Mouse (Mus musculus) left cerebral cortex, adult 18-20 months (tissue): ENCODE results near the gene Rhpn2. TPM values are rescaled to one million over a fixed set of nuclear protein-coding genes. Genes with fewer than 3 reads are reported as not detected.
"Not testable (repeated sequence)": the region's sequence is repeated elsewhere in the genome, so short reads cannot be mapped to it uniquely, and the experiment has no call there.

Experiments
- DNase-seq, 2 experiments: peaks; one replicate each; pipeline ENCODE4 v3.0.0; 2021 to 2022; ENCODE audit warnings: low spot score in 2 of 2, mixed read lengths in 1 of 2
- long read RNA-seq, 2 experiments: library from polyadenylated mRNA; stranded (forward); transcript quantifications; one replicate each; pipeline ENCODE4 v2.0.0; 2021
- total RNA-seq, 2 experiments: library from RNA; stranded (reverse); gene quantifications; 2 replicates each; pipeline ENCODE4 v1.2.3; 2021

Rhpn2 gene
- 1 to 10 TPM; 5.3 to 6.2 TPM for total RNA-seq
- long read RNA-seq, experiment 1, transcript Rhpn2-201 (15 exons, 3,508 nt) = major isoform, 6 of 8 reads
- long read RNA-seq, experiment 1, partial matches to known transcripts = 1 of 8 reads
- long read RNA-seq, experiment 1, other reads (novel, unspliced or antisense) = 0 of 8 reads
- long read RNA-seq, experiment 2, transcript Rhpn2-201 (15 exons, 3,508 nt) = major isoform, 7 of 10 reads
- long read RNA-seq, experiment 2, partial matches to known transcripts = 1 of 10 reads
- long read RNA-seq, experiment 2, other reads (novel, unspliced or antisense) = 2 of 10 reads

DNA sequence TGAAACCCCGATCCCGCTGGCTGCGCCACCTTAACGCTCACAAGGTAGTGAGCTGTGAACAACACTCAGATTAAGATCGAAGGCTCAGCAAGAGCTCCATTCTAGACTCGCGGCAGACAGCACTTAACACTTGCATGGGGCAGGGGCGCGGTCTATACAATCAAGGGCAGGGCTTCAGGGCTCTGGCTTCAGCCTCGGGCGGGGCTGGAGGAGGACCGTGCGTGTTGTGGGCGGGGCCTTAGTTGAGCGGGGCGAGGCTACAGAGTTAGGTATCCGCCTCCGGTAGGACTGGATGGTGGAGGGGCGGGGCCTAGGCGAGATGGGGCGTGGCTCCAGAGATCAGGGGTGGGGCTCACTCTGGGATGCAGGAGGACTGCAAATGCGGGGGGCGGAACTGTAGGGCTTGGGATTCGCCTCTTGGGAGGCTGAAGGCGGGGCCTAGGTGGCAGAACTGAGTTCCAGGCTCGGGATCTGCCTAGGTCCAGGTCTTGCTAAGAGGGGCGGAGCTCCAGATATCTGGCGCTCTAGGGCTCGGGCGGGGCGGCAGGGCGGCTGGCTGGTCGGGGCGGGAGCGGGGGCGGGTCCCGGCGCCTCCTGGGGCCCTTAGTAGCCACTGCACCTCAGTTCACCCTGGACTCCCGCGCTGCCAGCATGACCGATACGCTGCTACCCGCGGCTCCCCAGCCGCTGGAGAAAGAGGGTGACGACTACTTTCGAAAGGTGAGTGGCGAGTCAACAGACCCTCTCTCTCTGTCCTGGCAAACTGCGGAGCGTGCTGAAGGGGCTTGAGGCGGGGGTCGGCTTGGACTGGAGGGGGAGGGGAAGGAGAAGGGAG, at the start of gene Rhpn2:
Rhpn2 (plus strand) TSS at position 479 of the 835 bp plus-strand sequence.
- peak; percentile 100 for DNase-seq

DNA sequence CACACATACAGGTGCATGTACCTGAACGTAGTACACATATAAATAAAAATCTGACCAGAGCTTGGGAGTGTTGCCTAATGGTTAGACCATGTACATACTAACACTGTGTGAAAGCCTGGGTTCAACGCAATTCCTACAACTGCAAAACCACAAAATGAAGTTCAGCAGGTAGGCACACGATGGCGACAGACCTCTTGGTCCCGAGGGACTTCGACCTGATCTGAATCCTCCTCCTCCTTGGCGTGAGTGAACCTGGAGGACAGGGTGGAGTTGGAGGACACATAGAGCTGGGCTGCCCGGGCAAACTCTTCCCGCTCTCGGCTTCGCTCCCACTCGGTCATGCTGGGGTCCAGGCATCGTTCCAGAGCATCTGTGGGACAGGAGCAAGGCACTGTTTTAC, 40.5 kb upstream of the Rhpn2 start:
- DNase-seq = no peak

DNA sequence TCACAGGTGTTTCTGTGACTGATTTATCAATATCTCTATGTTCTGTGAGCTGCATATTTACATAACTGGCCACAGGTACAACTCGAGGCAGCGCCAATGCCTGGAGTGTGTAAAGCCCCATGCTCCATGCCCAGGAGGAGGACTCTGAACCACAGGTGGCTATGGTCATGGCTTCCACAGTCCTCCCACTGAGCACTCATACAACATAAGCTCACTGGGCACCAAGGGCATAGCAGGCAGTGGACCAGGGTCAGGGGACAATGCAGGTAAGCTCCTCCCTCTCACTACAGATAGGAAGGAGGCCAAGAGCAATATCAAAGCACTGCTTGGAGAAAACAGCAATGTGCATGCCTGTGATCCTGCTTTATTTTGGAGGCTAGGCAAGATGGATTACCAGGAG, 38.3 kb upstream of the Rhpn2 start:
- no peak for DNase-seq

DNA sequence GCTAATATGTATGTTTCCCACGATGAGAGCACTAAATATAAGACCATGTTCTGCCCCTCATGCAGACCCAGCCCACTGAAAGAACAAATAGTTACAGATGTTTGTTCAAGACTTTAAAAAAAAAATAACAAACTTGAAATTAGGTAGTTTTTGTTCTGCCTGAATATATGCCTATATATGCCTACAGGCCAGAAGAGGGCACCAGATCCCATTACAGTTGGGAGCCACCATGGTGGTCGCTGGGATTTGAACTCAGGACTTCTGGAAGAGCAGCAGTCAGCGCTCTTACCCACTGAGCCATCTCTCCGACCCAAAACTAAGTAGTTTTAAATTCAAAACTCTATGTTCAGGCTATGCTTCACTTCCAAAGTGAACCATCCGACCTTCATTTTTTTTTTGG, 36.1 kb upstream of the Rhpn2 start:
- DNase-seq = no peak

DNA sequence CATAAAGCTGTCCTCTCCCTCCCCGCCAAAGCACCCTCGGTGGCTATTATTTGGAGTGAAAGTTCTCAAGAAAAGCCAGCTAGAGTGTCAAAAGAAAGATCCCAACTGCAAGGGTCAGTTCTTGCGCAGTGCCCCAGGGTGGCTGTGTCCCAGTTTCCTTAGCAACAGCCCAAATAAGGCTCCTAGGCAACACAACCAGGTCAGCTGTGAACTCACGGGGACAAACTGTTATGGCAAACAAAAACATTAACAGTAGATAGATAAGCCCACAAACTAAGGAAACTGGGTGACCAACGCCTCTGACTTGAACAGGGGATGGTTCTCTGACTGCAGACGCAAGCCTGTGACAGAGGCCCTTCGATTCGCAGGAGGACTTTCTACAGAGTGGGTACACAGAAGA, 34.3 kb upstream of the Rhpn2 start:
- no peak for DNase-seq

DNA sequence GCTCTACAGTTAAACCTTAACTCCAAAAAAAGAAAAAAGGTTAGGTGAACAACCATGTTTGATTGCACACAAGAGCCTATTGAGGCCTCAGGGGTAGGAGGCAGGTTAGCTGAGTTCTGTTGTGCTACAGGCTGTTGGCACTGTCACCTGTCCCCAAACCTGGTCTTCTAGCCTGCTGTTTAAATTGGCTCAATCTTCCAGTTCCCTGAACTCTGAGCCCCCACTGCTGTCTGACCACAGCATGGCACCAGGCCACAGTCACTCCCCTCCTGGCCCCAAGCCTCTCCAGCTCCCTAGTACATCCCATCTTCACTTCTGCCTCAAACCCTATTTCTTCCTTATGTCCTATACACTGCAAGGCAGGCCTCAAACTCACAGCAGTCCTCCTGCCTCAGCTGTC, 33.2 kb upstream of the Rhpn2 start:
- no peak for DNase-seq

DNA sequence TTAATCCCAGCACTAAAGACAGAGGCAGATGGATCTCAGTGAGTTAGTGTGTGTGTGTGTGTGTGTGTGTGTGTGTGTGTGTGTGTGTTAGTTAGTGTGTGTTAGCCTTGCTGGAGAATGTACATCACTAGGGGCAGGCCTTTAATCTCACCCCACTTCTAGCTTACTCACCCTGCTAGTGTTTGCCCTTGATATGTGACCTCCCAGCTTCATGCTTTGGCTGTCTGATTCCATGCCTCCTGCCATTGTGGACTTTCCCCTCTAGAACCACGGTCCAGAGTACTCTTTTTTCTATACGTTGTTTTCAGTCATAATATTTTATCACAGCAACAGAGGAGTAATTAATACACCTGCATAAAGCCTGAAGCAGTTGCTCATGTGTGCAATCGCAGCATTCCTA, 22.8 kb upstream of the Rhpn2 start:
- DNase-seq = no peak

DNA sequence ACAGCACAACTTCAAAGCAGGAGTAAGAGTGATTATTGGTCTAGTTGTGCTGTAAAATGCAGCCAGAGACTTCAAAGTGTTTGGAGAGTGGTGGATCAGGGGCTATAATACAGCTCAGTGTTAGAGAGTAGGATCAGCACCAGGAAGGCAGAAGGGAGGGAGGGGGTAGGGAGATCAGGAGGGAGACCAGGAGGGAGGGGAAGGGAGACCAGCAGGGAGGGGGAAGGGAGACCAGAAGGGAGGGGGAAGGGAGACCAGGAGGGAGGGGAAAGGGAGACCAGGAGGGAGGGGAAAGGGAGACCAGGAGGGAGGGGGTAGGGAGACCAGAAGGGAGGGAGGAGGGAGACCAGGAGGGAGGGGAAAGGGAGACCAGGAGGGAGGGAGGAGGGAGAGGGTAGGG, 19.8 kb upstream of the Rhpn2 start:
- no peak for DNase-seq

DNA sequence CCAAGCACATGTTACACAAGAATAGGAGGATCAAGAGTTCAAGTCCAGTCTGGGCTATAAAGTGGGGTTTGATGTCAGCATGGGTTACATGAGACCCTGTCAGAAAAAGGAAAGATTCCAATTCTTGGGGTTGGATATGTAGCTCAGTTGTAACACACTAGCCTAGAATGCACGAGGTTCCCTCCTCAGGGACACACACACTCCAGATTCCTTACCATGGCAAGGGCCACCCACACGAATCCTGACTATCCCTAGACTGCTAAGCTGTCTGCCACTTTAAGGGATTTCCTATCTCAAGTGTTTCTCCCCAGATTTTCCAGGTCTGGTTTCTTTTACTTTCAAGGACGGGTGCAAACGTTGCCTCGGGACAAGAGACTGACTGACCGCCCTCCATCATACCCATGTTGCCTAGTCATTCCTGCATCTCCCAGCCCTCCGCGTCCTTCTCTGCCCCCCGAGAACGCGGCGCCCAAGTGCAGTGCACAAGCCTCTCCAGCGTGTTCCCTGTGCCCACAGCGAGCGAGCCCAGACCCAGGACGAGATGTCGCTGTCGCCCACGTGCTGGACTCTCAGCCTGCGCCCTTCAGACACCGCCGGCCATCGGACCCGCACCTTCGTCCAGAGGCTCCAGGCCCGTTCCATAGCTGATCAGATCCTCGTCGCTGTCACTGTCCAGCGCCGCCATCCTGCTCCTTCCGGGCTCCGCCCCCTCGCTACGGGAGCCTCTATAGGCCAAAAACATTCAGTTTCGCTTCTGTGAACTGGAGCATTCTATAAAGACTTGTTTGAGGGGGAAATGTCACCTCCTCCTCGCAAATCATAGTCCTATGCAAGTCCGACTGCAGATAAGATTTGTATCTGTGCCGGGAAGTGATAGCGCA, 16.0 kb upstream of the Rhpn2 start, which contains the start of gene Gpatch1:
Gpatch1 (minus strand) TSS at position 712 of the 881 bp plus-strand sequence.
- peak; percentile 96 to 100 for DNase-seq

DNA sequence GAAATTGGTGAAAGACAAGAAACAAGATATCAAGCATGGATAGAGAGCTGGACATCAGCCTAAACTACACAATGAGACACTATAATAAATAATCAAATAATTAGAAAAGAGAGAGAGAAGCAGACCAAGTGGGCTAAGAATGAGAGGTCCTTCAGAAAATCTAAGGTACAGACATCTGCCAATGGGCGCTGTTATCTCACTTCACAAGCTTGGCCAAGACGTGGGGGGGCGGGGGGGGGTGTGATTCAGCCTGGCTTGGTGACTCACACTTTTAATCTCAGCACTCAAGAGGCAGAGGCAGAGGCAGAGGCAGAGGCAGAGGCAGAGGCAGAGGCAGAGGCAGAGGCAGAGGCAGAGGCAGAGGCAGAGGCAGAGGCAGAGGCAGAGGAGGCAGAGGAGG, 14.7 kb upstream of the Rhpn2 start:
- not testable (repeated sequence) for DNase-seq

DNA sequence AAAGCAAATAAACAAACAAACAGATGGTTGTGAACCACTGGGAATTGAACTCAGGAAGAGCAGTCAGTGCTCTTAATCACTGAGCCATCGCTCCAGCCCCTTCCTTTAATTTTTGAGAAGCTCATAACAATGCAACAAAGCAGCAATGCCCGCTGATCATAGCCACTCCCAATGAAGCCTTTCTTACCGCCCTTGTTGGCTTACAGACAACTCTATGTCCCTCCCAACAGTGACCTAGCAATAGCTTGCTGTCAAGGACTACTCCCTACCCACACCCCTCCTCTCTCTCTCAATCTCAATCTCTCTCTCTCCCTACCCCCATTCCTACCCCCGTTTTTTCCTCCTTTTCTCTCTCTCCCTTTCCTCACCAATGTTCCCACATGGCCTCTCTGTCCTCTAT, 14.2 kb upstream of the Rhpn2 start:
- no peak for DNase-seq

DNA sequence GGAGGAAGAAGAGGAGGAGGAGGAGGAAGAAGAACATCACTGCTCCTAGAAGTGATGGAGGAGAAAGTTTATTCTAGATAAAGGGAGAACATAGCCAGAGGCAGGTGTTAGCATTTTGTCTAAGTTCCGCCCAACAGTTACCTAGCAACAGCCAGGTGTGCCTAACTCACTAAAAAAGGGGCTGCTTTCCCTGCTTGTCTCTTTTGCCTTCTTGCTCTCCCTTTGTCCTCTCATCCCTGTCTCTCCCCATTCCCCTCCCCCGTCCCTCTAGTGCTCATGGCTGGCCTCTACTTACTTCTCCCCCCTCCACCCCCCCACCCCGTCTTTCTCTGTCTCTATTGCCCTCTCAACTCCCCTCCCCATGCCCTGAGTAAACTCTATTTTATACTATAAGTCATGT, 11.8 kb upstream of the Rhpn2 start:
- DNase-seq = no peak

DNA sequence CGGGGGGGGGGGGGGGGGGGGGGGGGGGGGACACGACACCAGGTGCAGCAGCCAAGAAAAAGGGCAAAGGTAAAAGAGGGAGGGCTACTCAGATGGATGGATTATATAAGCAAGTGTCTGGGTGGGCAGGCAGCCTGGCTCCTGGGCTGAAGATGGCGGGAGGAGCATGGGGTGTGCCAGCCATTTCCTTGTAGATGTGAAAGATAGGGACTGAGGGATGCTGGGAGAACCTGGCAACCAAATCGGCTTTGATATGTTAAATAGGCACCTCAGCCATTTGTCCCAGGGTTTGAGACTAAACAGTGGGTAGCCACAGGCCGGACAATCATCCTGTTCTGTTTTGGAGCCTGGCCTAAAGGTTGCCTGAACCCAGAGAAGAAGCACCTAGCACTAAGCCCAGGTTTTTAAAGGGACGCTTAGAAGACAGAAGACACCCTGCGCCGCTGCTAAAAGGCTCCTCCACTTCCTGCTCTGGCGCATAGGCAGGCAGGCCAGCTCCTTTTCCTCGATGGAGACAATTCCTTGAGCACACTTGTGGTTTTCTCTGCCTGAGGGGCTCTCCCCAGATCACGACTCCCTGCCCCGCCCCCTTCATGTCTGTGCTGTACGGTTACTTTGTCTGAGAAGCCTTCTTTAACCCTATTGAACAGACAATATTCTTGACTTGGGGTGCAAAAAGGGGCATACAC, 11.1 kb upstream of the Rhpn2 start:
- DNase-seq = no peak

DNA sequence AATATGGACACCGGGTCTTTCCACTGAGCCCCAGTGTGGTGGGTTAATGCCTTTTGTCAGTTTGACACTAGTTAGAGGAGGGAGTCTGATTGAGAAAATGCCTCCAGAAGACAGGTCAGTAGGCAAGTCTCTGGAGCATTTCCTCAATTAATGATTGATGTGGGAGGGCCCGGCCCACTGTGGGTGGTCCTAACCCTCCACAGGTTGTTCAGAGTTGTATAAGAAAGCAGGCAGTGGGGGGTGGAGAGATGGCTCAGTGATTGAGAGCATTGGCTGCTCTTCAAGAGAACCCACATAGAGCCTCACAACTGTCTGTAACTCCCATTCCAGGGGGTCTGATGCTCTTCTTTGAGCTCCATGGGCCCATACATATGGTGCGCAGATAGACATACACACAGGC, 2.4 kb upstream of the Rhpn2 start:
- DNase-seq = no peak

DNA sequence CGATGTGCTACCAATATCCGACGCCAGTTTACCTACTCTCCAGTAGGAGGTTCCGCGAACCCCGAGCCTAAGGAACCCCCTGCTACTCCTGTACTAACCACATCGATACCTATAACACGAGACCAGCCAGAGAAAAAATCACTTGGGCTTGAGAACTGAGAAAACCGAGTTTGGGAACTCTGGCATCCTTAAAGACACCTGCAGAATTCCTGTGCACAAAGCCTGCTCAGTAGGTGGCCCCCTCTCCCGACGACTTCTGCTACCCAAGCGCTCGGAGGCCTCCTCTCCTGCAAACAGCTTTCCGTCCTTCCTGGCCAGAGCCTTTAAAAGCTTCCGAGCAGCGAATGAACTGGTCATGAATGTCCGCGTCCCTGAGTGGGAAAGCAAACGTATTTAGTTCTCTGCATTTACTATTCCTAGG, 729 bp upstream of the Rhpn2 start:
- peak in 1 of 2 experiments; percentile 49 for DNase-seq

DNA sequence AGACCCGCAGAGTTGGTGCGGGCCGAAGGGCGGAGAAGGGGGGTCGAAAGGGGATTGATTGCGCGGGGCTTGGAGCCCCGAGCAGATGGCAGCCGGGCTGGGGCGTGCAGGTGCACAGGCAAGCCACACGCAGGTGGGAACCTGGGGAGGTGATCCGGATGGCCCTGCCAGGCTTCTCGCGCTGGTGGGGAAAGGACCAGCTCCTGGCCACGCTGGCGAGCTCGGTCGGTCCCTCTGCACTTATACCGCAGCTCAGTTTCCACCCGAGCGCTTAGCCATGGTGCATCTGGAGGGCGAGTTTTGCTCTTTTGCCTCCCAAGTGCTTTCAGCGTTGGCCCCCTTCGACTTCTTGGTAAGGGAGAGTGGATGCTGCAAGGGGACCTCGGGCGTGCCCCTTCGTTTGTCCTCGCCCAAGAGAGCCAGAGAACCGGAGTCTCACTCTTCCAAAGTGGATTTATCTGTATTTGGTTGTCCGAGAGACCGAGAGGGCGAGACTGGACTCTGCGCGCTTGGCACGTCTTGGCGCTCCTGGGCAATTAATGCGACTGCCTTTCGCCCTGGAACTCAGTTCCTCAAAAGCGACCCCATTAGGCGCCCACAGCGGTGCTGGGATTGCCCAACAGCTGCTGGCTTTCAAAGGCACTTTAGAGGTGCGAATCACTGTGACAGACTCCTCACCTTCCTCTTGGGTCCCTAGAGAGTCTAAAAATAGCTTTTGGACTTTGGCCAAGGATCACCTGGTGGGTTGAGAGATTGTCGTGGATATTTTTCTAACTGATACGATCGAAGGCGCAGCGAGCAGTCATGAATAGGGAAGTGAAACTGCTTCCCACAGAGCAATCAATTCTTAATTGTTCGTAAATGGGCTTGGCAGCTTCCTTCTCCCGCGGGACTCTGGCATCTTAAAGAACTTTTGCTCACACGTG, 820 bp downstream of the Rhpn2 start:
- DNase-seq = peak in 1 of 2 experiments; percentile 6

DNA sequence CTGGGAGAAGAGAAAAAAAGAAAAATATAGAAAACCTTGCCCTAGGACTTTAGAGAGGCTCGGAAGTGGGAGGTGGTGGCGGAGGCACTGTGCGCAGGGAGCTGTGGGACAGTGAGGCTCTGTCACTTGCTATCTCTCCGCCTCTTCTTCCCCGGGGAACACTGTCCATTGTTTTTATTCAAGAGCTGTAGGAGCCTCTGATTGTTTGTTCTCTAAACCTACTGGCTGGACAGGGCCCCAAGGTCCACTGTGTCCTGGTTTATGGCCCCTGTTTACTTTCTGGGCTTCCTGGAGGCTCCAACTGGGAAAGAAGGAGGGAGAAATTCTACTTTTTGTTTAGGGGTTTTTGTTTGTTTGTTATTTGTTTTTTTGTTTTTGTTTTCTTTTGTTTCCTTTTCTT, 6.2 kb downstream of the Rhpn2 start:
- peak in 1 of 2 experiments; percentile 12 for DNase-seq

DNA sequence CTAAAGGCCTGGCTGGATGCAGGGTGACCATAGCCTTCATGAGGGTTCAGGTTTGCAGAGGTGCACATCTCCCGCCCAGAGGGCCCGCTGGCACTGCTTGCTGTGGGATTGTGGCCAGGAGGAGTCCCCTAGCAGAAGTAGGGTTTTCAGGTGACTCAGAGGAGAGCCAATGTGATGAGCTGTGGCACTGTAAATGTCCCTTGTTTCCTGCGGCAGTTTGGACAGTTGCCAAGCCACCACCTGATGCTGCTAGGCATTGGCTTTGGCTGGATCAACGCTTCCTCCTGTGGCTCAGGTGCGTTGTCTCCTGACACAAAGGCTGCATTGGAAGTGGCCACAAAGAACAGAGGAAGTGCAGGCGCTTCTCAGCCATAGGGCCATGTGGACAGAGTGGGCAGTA, 7.3 kb downstream of the Rhpn2 start:
- DNase-seq = no peak

DNA sequence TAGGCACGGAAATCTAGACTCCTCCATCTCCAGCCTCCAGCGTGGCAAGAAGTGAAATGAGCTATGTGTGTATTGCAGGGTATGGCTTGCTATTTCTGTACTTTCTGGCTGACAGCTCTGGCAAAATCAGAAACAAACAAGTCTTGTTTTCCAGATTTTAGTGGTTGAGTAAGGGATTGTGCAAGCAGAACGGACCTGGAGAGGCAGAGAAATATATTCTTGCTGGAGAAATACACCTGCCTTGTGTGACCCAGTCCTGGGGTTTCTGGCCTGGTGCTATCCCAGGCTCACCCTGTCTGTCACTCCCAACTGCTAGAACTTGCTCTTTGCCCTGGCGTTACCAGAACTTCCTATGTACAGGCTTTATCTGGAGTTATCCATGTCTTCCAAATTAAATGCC, 8.5 kb downstream of the Rhpn2 start:
- peak in 1 of 2 experiments; percentile 8 for DNase-seq
